Mouse (Mus musculus) ES-Bruce4 (cell line): Measurements from ENCODE around the gene Coq6.

Source experiments
- CTCF ChIP-seq: IDR thresholded peaks from one replicate; pipeline ENCODE4 v1.8.1; 2011; ENCODE audit warnings: low read depth, low read length
- POLR2A ChIP-seq: IDR thresholded peaks from one replicate; pipeline ENCODE4 v1.8.1; 2011; ENCODE audit warnings: low read length; ENCODE audit not compliant: insufficient read depth

GRCm38 (mm10) chr12:84407874-84408818 lies 46.7 kb downstream of the Coq6 start:
- TF ChIP-seq POLR2A (no peak), CTCF (no peak)
